Mouse (Mus musculus) stomach, postnatal 0 days (tissue): ENCODE measurements around the gene Ak8. TPM values are rescaled to one million over a fixed set of nuclear protein-coding genes. Genes with fewer than 3 reads are reported as not detected.

Experiments used
- ATAC-seq: fragments of 200-750 bp; cut with Nextera tagmentation; 2 replicates; pipeline ENCODE4 v1.8.0; 2017; ENCODE audit not compliant: low FRiP score, low TSS enrichment
- DNase-seq: peaks from one replicate; pipeline ENCODE4 v3.0.0-alpha.2; 2016; ENCODE audit warnings: low spot score
- H3K27ac ChIP-seq: fragments of 300-500 bp; sonication (generic); replicated peaks from 2 replicates; pipeline ENCODE4 v1.5.1; 2014; ENCODE audit warnings: mild to moderate bottlenecking, control low read depth
- H3K27me3 ChIP-seq: fragments of 300-500 bp; sonication (generic); 2 replicates; pipeline ENCODE4 v1.6.1; 2014; ENCODE audit warnings: low read length; ENCODE audit not compliant: control insufficient read depth, insufficient read depth
- H3K36me3 ChIP-seq: fragments of 300-500 bp; sonication (generic); 2 replicates; pipeline ENCODE4 v1.6.1; 2014; ENCODE audit warnings: low read length, mixed read lengths; ENCODE audit not compliant: control insufficient read depth, insufficient read depth
- H3K4me1 ChIP-seq: fragments of 300-500 bp; sonication (generic); replicated peaks from 2 replicates; pipeline ENCODE4 v1.6.1; 2014; ENCODE audit warnings: antibody characterized with exemption; ENCODE audit not compliant: control insufficient read depth, insufficient read depth
- H3K4me2 ChIP-seq: fragments of 300-500 bp; sonication (generic); replicated peaks from 2 replicates; pipeline ENCODE4 v1.6.1; 2014; ENCODE audit warnings: low read depth, mild to moderate bottlenecking, control low read depth, moderate library complexity
- H3K4me3 ChIP-seq: fragments of 300-500 bp; sonication (generic); 2 replicates; pipeline ENCODE4 v1.5.1; 2014; ENCODE audit warnings: low read depth, low read length, control low read depth
- H3K9ac ChIP-seq: fragments of 300-500 bp; sonication (generic); 2 replicates; pipeline ENCODE4 v1.6.1; 2014; ENCODE audit warnings: mild to moderate bottlenecking, low read length, control low read depth, mixed read lengths
- H3K9me3 ChIP-seq: fragments of 300-500 bp; sonication (generic); 2 replicates; pipeline ENCODE4 v1.6.1; 2016; ENCODE audit warnings: low read length; ENCODE audit not compliant: control insufficient read depth
- CTCF ChIP-seq: IDR thresholded peaks from 2 replicates; pipeline ENCODE4 v1.5.1; 2016; ENCODE audit warnings: antibody characterized with exemption, low read depth, mild to moderate bottlenecking, moderate library complexity
- EP300 ChIP-seq: optimal IDR thresholded peaks from 2 replicates; pipeline ENCODE3; 2016; ENCODE audit warnings: antibody characterized with exemption
- WGBS: fragments of 180-500 bp; shearing (Covaris S2); extraction: QIAGEN DNeasy Blood & Tissue Kit; methylation state at CpG from one replicate; pipeline ENCODE4 v1.1.7; 2014; 5-methylcytosine and 5-hydroxymethylcytosine counted together
- polyA plus RNA-seq: library from polyadenylated mRNA; unstranded; fragments of >200 nt; fragmentation: Nextera tagmentation; extraction: Ambion mirVana; gene quantifications from 2 replicates; pipeline ENCODE4 v1.2.1, GENCODE M21; 2015

Gene Ak8
- polyA plus RNA-seq, 1 experiment from 2014 or later: 0.29 TPM

- no peak for ATAC-seq
- H3K36me3 ChIP-seq: no peaks in the 10 kb centered on the region
- 73% methylated on average over 6 of the region's 6 CpGs for WGBS
Observed at GRCm38 (mm10) chr2:28787067-28787619, 87.2 kb downstream of the Ak8 start.

DNA sequence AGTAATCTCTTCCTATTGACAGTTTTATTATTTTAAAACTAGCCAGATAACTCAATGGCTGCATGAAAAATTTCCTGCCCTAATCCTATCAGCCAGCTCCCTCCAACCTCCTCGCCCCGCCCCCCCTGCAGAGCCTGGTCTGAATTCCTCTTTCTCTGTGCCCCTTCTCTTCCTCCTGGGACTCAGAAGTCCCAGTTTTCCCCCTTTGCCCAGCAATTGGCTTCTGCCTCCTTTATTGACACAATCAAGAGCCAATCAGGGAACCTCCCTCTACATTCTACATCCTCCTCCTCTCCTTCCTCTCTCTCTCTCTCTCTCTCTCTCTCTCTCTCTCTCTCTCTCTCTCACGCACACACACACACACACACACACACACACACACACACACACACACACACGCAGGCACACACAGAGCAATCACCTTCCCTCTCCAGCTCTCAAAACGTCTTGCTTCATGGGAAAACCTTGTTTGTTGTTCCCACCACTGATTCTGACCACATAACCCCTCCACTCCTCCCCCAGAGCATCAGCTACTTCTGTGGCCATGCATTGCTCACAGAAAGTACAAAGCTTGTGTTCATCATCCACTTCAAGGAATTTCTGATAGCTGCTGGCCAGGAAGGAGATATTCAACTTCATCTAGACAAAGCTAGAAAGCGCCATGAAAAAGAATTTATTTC, 93.1 kb downstream of the Ak8 start:
- H3K4me3 ChIP-seq: no peak overlapping the region
- H3K4me2 ChIP-seq: peak overlapping the region; percentile 34; the same call in 1 of the 2 replicates
- no peaks in the 10 kb centered on the region for H3K36me3 ChIP-seq
- H3K4me1 ChIP-seq: no peaks in the 10 kb centered on the region
- no peaks in the 10 kb centered on the region for H3K9me3 ChIP-seq
- 25% methylated on average over 5 of the region's 6 CpGs for WGBS
- TF ChIP-seq EP300 (no peak), CTCF (no peak)
- ATAC-seq (peak; percentile 82; the same call in 1 of the 2 replicates), DNase-seq (peak; percentile 35)
- H3K27ac ChIP-seq: 0 out of 2 replicates have a peak overlapping the region, but pooled peaks have one; percentile 1
- H3K27me3 ChIP-seq: no peaks in the 10 kb centered on the region
- no peak overlapping the region for H3K9ac ChIP-seq

More at GRCm38 (mm10) chr2:28787067-28787619, 87.2 kb downstream of the Ak8 start:
- Histone ChIP-seq H3K4me2 (no peak overlapping the region), H3K4me1 (no peaks in the 10 kb centered on the region), H3K9me3 (no peaks in the 10 kb centered on the region), H3K4me3 (no peak overlapping the region), H3K9ac (no peak overlapping the region), H3K27me3 (no peaks in the 10 kb centered on the region), H3K27ac (no peak overlapping the region)
- DNase-seq: no peak
- TF ChIP-seq CTCF (no peak), EP300 (no peak)

DNA sequence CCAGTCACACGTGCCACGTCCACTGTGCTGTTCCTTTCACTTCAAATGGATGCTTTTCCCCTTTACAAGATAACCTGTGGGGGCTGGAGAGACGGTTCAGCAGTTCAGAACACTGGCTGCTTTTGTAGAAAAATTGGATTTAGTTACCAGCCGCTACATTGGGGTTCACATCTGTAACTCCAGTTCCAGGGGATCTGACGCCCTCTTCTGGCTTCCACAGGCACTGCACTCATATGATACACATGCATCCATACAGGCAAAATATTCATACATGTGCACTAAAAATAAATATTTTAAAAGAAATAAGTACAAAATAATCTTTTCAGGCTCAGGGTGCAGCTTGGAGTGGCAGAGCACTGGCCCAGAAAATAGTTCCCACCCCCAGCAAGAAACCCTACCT, 94.7 kb downstream of the Ak8 start:
- H3K9me3 ChIP-seq: no peaks in the 10 kb centered on the region
- H3K4me2 ChIP-seq: no peak overlapping the region
- no peaks in the 10 kb centered on the region for H3K36me3 ChIP-seq
- no peaks in the 10 kb centered on the region for H3K27me3 ChIP-seq
- no peak overlapping the region for H3K9ac ChIP-seq
- no peak overlapping the region for H3K4me3 ChIP-seq
- no peak for TF ChIP-seq EP300
- peak; percentile 43 for TF ChIP-seq CTCF
- ATAC-seq (no peak), DNase-seq (no peak)
- H3K4me1 ChIP-seq: no peaks in the 10 kb centered on the region
- WGBS: 77% methylated on average over 5 of the region's 5 CpGs
- no peak overlapping the region for H3K27ac ChIP-seq

DNA sequence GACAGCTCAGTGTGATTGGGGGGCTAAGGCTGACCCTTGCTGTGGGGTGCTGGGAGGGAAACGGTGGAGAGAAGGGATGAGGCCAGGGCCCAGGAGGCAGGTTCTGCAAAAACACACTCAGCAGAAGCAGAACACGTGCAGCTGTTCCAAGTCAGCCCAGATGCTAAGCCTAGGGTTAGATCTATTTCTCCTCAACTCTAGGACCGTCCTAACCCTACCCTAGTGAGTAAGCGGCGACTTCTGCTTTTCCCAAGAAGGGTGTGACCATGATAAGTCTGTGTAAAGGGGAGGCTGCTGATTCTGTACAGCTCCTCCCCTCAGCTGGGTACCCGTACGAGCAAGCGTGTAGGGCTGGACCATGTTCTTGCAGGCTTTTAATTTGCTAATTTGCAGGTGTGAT, 96.3 kb downstream of the Ak8 start:
- H3K4me2 ChIP-seq: no peak overlapping the region
- peak; percentile 21 for DNase-seq
- H3K4me1 ChIP-seq: no peaks in the 10 kb centered on the region
- H3K27ac ChIP-seq: no peak overlapping the region
- ATAC-seq: peak; percentile 52
- H3K36me3 ChIP-seq: no peaks in the 10 kb centered on the region
- H3K27me3 ChIP-seq: no peaks in the 10 kb centered on the region
- H3K9me3 ChIP-seq: no peaks in the 10 kb centered on the region
- no peak overlapping the region for H3K9ac ChIP-seq
- no peak overlapping the region for H3K4me3 ChIP-seq
- TF ChIP-seq CTCF: no peak
- TF ChIP-seq EP300: no peak
- WGBS: 49% methylated on average over 8 of the region's 8 CpGs

- Histone ChIP-seq H3K9ac (no peak overlapping the region), H3K27me3 (no peaks in the 10 kb centered on the region), H3K9me3 (no peaks in the 10 kb centered on the region), H3K4me1 (no peaks in the 10 kb centered on the region), H3K4me2 (no peak overlapping the region), H3K27ac (no peak overlapping the region), H3K36me3 (no peaks in the 10 kb centered on the region), H3K4me3 (no peak overlapping the region)
- DNase-seq (no peak), ATAC-seq (no peak)
- WGBS: 62% methylated on average over 18 of the region's 18 CpGs
- TF ChIP-seq EP300 (no peak), CTCF (no peak)
Observed at GRCm38 (mm10) chr2:28797490-28798106, 97.6 kb downstream of the Ak8 start.

DNA sequence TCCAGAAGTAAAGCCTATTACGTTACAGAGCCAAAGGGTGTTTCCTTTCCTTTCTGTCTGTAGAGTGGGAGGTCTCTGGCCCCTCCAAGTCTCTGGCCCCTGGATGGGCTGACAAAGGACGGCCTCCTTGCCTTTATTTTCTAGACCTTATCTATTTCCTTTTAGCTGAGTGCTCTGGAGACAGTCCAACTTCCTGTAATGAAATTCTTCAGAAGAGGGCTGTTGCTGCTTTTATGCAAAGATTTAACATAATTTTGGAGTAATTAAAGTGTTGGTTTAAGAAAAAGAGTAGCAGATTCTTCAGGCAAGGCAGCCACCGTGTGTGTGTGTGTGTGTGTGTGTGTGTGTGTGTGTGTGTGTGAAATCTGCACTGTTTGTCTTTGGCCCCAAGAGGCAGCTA, 98.4 kb downstream of the Ak8 start:
- Histone ChIP-seq H3K9me3 (no peaks in the 10 kb centered on the region), H3K4me2 (no peak overlapping the region), H3K27me3 (no peaks in the 10 kb centered on the region), H3K4me3 (no peak overlapping the region), H3K36me3 (no peaks in the 10 kb centered on the region), H3K4me1 (no peaks in the 10 kb centered on the region), H3K27ac (no peak overlapping the region), H3K9ac (no peak overlapping the region)
- TF ChIP-seq EP300 (no peak), CTCF (no peak)
- DNase-seq (no peak), ATAC-seq (no peak)
- WGBS: 17% methylated on average over 3 of the region's 3 CpGs
